Mouse (Mus musculus): ENCODE measurements around the gene 9430097D07Rik.
A peak's percentile ranks its signal among the peaks of the same experiment; 100 is the strongest.

9430097D07Rik gene

DNA sequence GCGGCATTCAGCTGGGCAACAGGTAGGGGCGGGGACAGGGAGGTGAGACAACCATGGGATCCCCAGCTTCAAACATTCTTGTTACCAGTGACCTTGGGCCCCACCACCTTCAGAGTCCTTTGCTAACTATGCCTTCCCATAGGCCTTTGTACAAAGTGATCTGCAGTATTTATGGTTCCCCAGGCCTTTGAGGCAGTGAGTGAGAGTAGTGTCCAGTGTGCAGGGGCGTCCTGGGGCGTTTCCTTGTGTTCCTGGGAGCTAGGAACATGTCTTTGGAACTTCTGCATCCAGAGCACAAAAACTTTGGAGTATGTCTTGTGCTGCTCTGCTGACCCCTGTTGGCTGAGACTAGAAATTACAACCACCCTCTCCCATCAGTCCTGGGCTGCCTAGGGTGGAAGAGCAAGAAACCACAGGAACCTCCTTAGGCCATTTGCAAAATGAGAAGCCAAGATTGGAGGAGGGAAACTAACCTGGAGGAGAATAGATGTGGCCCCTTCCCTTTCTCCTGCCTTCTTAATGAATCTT, 8.9 kb downstream of the 9430097D07Rik start:
- DNase-seq (ENCODE audit: low spot score in 2 of 2) = peak; percentile 33 to 60

GRCm38 (mm10) chr2:32559570-32559969, 15.9 kb downstream of the 9430097D07Rik start:
- no peak for DNase-seq (ENCODE audit: low spot score in 2 of 2)

DNA sequence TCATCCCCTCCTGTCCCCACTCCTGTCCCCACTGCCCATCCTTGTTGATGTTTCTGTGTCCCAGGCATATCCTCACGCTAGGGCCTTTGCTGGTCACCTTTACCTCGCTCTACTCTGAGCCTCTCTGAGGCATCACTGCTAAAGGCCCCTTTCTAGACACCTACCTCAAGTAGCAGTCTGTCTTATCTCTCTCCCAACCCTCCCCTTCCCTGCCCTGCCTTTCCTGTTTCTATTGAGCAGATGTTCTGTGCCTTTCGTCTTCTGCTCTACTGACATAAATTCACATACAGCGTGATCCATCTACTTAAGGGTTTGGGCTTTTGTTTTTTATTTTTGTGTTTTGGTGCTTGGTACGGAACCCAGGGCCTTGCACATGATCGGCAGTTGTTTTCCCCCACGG, 19.5 kb downstream of the 9430097D07Rik start:
- DNase-seq (ENCODE audit: low spot score in 2 of 2) = no peak

- no peak for DNase-seq (ENCODE audit: low spot score in 2 of 2)
These were observed 20.0 kb downstream of the 9430097D07Rik start for GRCm38 (mm10) chr2:32555484-32555883.

DNA sequence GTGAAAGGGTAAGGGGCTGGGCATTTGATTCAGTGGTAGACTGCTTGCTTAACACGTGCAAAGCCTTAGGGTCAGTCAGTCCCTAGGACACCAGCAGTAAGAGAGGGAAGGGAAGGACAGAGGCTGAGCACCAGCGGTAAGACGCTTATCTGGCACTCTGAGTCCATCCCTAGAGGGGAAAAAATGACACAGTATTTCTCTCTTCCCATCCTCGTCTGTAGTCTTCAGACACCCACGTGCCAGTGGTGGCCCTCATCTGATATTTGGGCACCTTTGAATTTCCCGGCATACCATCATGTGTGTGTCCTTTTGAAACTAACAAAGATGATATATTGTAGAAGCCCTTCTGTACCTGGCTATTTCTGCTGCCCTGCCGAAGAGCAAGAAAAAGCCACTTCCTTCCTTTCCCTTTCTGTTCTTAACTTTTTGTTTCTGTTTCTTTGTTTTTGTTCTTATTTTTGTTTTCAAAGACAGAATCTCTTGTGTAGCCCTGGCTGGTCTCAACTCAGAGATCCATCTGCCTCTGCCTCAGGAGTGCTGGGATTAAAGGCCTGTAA, 21.8 kb downstream of the 9430097D07Rik start:
- DNase-seq (ENCODE audit: low spot score in 2 of 2) = no peak

DNA sequence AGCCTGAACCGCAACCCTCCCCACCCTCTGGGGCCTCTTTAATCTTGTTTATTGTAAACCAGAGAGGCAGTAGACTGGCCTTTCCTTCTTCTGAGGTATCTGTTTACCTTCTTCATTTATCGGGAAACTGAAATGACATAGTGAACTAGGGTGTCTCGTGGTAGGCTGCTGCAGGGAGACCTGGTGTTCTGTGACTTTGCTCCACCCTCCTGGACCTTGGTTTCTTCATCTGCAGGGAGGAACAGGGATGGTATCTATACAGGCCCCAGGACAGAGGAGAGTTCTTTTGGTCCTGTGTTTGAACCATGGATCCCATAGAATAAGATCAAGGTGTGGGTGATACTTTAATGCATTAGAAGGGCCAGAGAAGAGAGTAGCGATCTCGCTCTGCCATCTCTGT, 24.2 kb downstream of the 9430097D07Rik start:
- no peak for DNase-seq (ENCODE audit: low spot score in 2 of 2)

- DNase-seq (ENCODE audit: low spot score in 2 of 2) = peak in 1 of 2 experiments; percentile 59
These were observed 25.7 kb downstream of the 9430097D07Rik start for GRCm38 (mm10) chr2:32549764-32550163.

GRCm38 (mm10) chr2:32549171-32549570, 26.3 kb downstream of the 9430097D07Rik start:
- DNase-seq (ENCODE audit: low spot score in 2 of 2) = no peak

DNA sequence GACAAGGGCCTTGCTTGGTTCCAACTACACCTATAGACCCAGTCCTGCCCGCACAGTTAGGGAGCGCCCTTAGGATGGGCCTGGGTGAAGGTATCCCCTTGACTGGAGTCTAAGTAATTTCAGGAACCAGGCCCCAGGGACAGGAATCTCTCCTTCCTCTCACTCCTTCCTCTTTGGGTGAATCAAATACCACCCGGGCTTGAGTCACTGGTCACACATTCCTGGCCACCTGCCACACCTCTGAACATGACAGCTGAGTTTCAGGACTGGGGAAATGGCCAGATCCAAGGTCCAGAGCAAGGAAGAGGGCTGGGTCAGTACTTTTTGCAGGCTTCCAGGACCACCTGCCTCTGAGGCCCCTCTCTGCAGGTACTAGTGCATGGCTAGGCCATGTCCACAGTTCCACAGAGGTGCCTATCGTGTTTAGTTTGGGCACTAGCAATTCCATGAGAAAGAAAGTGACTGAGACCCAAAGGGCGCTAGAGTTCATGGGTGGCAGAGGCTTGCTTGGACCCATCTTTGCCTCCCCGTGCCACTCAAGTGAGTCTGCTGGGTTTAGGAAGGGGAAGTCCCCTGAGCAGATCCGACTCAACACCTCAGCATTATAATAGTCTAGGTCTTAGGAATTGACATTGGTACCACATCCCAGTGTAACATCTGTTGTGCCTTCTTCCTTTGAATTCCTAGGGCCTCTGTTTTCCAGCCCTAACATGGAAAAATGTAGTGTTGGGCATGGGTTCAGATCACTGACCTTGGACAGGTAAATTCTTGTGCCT, 27.3 kb downstream of the 9430097D07Rik start:
- DNase-seq (ENCODE audit: low spot score in 2 of 2) = peak in 1 of 2 experiments; percentile 45

DNA sequence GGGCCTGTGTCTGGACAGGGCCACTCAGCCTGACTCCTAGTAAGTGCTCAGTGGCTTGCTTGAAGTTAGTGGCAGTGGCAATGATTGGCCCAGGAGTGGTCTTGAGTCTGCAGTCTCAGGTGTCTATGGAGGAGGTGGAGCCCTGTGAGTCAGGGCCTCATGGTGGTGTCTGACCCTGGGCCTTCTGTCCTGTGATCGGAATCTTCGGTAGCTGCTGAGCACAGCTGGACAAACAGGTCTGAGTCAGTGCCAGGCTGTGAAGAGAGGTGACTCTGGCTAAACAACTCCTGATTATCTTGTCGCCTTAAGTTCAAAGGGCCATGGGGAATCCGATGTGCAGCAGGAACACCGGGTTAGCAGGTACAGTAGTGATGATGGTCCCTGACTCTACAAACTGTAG, 28.1 kb downstream of the 9430097D07Rik start:
- DNase-seq (ENCODE audit: low spot score in 2 of 2) = no peak

GRCm38 (mm10) chr2:32546951-32547350, 28.5 kb downstream of the 9430097D07Rik start:
- DNase-seq (ENCODE audit: low spot score in 2 of 2) = no peak

GRCm38 (mm10) chr2:32543031-32543449, 32.4 kb downstream of the 9430097D07Rik start:
- DNase-seq (ENCODE audit: low spot score in 2 of 2) = no peak

DNA sequence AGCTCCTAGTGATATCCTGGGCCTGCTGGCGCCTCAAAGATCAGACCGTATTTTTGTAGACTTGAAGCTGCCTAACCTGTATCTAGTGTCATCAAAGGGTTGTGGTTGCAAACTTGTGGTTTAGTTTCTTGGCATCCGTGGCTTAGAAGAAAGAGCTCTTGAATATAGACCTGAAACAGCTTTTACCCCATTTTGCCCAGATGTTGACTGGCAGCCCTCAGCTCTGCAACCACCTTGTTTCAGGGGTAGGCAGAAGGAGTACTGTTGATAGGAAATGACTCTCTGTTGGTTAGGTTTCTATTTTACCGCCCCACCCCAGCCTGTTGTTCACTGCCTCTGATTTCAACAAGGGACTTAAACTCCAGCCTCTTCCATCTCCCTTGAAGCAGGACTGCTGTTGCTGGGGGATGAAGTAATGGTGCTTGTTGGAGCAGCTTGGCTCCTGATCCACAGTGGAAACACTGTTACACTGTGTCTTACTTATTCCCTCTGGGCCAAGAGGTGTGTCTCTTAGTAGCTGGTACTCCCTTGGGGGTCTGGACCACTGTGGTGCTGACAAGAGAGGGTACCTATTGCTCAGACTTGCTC, 33.4 kb downstream of the 9430097D07Rik start:
- no peak for DNase-seq (ENCODE audit: low spot score in 2 of 2)

DNA sequence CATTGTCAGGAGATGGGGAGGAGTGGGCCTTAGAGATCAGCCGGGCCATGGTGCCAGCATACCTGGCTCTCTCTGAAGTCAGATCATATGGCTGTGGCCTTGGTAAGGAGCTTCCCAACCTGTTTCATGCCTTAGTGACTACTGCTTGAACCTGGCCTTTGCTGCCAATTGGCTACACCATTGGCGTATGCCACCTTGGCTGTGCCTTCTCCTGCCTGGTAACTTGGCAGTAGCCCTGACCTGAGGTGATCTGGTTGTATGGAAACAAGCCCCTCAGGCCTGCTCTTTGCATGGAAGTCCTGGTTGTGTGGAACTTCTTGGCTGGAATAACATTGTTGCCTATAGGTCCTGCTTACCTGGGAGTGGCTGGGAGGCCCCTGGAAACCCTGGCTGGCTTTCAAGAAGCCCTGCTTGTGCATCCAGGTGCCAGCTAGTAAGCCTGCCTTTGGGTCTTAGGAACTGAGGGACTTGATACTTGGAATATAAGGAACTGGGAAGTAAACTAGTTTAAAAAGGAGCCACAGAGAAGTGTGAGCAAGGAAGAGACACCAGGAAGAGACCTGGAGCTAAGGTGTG, 34.1 kb downstream of the 9430097D07Rik start:
- DNase-seq (ENCODE audit: low spot score in 2 of 2) = no peak

DNA sequence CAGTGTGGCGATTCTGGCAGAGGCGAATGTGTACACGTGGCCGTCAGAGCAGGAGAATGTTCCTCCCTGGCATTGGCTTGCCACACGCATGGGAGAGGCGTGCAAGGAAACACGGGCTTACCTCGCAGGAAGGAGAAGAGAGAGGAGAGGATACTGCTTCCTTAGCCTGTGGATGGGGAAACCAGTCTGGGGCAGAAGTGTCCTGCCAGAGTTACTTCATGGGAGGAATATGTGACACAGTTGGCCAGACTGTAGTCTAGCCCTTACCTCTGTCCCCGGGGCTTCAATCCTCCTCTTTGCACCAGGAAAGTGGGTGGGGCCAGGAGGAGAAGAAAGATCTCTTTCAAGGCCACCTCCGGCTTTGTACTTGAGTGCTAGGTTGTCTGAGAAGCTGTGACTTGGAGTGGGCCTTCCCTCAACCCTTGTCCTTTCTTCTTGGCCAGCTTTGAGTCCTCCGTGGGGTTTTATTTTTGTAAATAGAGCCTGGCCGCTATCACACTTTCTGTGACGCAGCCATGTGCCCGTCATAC, 36.0 kb downstream of the 9430097D07Rik start:
- DNase-seq (ENCODE audit: low spot score in 2 of 2) = no peak

DNA sequence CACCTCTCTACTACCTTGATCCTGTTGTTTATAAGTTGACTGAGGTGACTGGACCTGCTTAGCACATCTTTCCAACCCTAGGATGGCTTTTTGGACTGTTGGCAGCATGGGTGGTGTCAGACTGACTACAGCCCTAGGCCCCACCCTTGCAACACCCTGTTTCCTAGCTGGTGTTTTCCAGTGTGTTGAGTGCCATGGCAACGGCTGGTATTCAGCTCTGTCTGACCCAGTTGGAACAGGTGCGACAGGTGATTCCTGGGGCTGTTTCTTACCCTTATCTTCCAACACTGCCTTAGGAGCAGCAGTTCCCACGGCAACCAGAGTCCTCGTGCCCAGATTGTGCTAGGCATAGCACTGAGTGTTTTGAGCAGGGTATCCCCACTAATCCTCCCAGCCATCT, 37.0 kb downstream of the 9430097D07Rik start:
- no peak for DNase-seq (ENCODE audit: low spot score in 2 of 2)

DNA sequence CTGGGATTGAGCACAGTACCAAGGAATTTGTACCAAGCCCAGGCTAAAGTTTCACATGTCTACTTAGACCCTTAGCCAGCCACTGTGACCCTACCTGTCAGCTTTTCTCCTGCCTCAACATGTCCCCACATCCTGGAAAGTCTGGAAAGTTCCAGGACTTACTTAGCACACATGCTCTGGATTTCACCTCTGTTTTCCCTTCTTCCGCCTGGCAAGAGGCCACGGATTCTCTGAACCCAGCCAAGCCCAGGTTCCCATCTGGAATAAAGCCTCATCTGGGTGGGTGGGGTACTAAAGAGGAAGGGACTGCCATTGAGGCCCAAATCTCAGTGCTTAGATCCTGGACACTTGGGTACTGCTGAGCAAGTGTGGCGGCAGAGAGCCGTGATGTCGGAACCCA, 37.5 kb downstream of the 9430097D07Rik start:
- DNase-seq (ENCODE audit: low spot score in 2 of 2) = no peak

- DNase-seq (ENCODE audit: low spot score in 2 of 2) = no peak
These were observed 38.1 kb downstream of the 9430097D07Rik start for GRCm38 (mm10) chr2:32537360-32537905.

- peak; percentile 39 to 43 for DNase-seq (ENCODE audit: low spot score in 2 of 2)
These were observed 38.7 kb downstream of the 9430097D07Rik start for GRCm38 (mm10) chr2:32536634-32537359.

DNA sequence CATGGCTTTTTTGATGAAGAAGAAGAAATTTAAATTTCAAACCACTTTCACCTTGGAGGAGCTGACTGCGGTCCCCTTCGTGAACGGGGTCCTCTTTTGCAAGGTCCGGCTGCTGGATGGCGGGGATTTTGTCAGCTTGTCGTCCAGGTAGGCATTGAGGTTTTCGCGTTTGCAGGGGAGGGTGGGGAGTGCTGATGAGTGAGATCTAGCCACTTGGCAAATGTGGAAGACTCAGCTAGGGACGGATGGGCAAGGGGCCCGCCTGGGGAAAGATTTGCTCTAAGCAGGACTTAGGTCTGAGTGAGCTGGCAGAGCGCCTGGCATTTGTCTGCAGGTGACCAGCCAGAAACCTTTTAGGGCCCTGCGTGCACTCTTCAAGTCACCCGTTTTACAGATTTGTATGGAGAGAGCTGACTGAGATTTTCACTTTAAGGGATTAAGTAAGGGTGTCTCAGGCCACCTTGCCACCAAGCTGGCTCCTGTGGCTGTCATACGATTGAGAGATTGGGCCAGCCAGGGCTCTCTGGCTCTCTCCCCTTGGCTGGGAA, 39.3 kb downstream of the 9430097D07Rik start:
- no peak for DNase-seq (ENCODE audit: low spot score in 2 of 2)

DNA sequence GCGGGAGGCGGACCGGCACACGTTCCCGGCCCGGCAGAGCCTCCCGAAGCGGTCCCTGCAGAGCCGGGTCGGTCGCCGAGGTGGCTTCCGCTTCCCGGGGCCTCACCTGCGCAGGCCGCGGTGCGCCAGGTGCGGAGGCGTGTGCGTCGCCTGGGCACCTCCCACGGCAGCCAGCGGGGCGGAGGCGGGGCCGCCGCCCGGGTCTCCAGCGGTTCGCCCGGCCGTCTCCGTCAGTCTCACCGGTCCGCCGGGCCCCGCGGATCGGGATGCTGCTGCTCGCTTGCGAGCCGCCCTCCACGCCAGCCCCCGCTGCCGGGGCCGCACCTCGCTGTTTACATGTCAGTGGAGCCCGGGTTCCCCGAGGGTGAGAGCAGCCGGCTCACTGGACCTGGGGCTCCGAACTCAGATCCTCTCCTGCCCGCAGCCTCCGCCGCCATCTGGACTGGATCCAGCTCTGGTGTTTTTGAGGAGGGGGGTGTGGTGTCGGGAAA, 39.9 kb downstream of the 9430097D07Rik start:
- DNase-seq (ENCODE audit: low spot score in 2 of 2) = peak; percentile 65 to 78

All from urinary bladder, adult 18-20 months (tissue).